Mouse (Mus musculus) heart, embryonic 16.5 days (tissue): ENCODE measurements around the gene Atg4d. TPM values are rescaled to one million over a fixed set of nuclear protein-coding genes. Genes with fewer than 3 reads are reported as not detected.

ENCODE experiments used
- ATAC-seq: fragments of 200-750 bp; cut with Nextera tagmentation; replicated peaks from 2 replicates; pipeline ENCODE4 v1.8.0; 2017; ENCODE audit warnings: moderate number of reproducible peaks; ENCODE audit not compliant: insufficient read depth, low FRiP score; ENCODE audit errors: extremely low read depth
- H3K27ac ChIP-seq: fragments of 300-500 bp; sonication (generic); 2 replicates; pipeline ENCODE4 v1.5.1; 2014; ENCODE audit warnings: mild to moderate bottlenecking, low read length, control low read depth, moderate library complexity
- H3K27me3 ChIP-seq: fragments of 300-500 bp; sonication (generic); 2 replicates; pipeline ENCODE4 v1.6.1; 2014; ENCODE audit warnings: low read length, mixed read lengths; ENCODE audit not compliant: control insufficient read depth, insufficient read depth
- H3K36me3 ChIP-seq: fragments of 300-500 bp; sonication (generic); 2 replicates; pipeline ENCODE4 v1.6.1; 2014; ENCODE audit not compliant: control insufficient read depth, insufficient read depth
- H3K4me1 ChIP-seq: fragments of 300-500 bp; sonication (generic); 2 replicates; pipeline ENCODE4 v1.6.1; 2014; ENCODE audit warnings: low read length, mixed read lengths; ENCODE audit not compliant: control insufficient read depth, insufficient read depth
- H3K4me2 ChIP-seq: fragments of 300-500 bp; sonication (generic); 2 replicates; pipeline ENCODE4 v1.6.1; 2014; ENCODE audit warnings: low read depth, mild to moderate bottlenecking, control low read depth, low read length
- H3K4me3 ChIP-seq: fragments of 300-500 bp; sonication (generic); 2 replicates; pipeline ENCODE4 v1.5.1; 2014; ENCODE audit warnings: mild to moderate bottlenecking, control low read depth, low read length
- H3K9ac ChIP-seq: fragments of 300-500 bp; sonication (generic); 2 replicates; pipeline ENCODE4 v1.6.1; 2014; ENCODE audit warnings: low read length, control low read depth
- H3K9me3 ChIP-seq: fragments of 300-500 bp; sonication (generic); replicated peaks from 2 replicates; pipeline ENCODE4 v1.6.1; 2016; ENCODE audit warnings: low read length; ENCODE audit not compliant: control insufficient read depth
- WGBS: fragments of 180-500 bp; shearing (Covaris S2); extraction: QIAGEN DNeasy Blood & Tissue Kit; methylation state at CpG from one replicate; pipeline ENCODE4 v1.1.7; 2014; 5-methylcytosine and 5-hydroxymethylcytosine counted together
- polyA plus RNA-seq: library from polyadenylated mRNA; unstranded; fragments of >200 nt; fragmentation: Nextera tagmentation; extraction: Ambion mirVana; gene quantifications from 2 replicates; pipeline ENCODE4 v1.2.1, GENCODE M21; 2015

The Atg4d gene
- polyA plus RNA-seq, 1 experiment from 2014 or later = 58.8 TPM

- ATAC-seq = no peak
- no peak overlapping the region for H3K27ac ChIP-seq
- H3K4me1 ChIP-seq = peaks cover 2% of the 10 kb centered on the region; the same call in 1 of the 2 replicates
- WGBS = 64% methylated on average over 15 of the region's 15 CpGs
- peaks cover 7% of the 10 kb centered on the region for H3K27me3 ChIP-seq
- H3K9me3 ChIP-seq = no peaks in the 10 kb centered on the region
- H3K4me2 ChIP-seq = no peak overlapping the region
- no peak overlapping the region for H3K9ac ChIP-seq
- H3K4me3 ChIP-seq = no peak overlapping the region
- H3K36me3 ChIP-seq = no peaks in the 10 kb centered on the region
These were observed 44.2 kb downstream of the Atg4d start for GRCm38 (mm10) chr9:21309150-21309741.

GRCm38 (mm10) chr9:21311695-21312094 is 46.6 kb downstream of the Atg4d start:
- Histone ChIP-seq H3K9ac (no peak overlapping the region), H3K4me3 (peak overlapping the region; percentile 29), H3K9me3 (no peaks in the 10 kb centered on the region), H3K27me3 (peaks cover 7% of the 10 kb centered on the region), H3K4me1 (peaks cover 2% of the 10 kb centered on the region; the same call in 1 of the 2 replicates), H3K4me2 (no peak overlapping the region), H3K36me3 (no peaks in the 10 kb centered on the region), H3K27ac (no peak overlapping the region)
- no peak for ATAC-seq
- 29% methylated on average over 7 of the region's 7 CpGs for WGBS

GRCm38 (mm10) chr9:21312134-21312533 is 47.0 kb downstream of the Atg4d start, which contains the start of gene Ap1m2:
Gene Ap1m2, minus strand, starts transcription at chr9:21312337.
- no peaks in the 10 kb centered on the region for H3K36me3 ChIP-seq
- no peak within 1 kb of the TSS for H3K9ac ChIP-seq
- H3K4me1 ChIP-seq = peaks cover 2% of the 10 kb centered on the region; the same call in 1 of the 2 replicates
- H3K27me3 ChIP-seq = peaks cover 7% of the 10 kb centered on the region
- H3K4me2 ChIP-seq = no peak within 1 kb of the TSS
- H3K27ac ChIP-seq = no peak within 1 kb of the TSS
- peak within 1 kb of the TSS; percentile 29 for H3K4me3 ChIP-seq
- 14% methylated on average over 35 of the region's 35 CpGs for WGBS
- no peaks in the 10 kb centered on the region for H3K9me3 ChIP-seq
- no peak for ATAC-seq

GRCm38 (mm10) chr9:21313394-21313793 is 48.3 kb downstream of the Atg4d start:
- 7% methylated on average over 11 of the region's 11 CpGs for WGBS
- Histone ChIP-seq H3K4me2 (no peak overlapping the region), H3K9ac (no peak overlapping the region), H3K27ac (no peak overlapping the region), H3K27me3 (peaks cover 7% of the 10 kb centered on the region), H3K36me3 (no peaks in the 10 kb centered on the region), H3K9me3 (no peaks in the 10 kb centered on the region), H3K4me3 (no peak overlapping the region), H3K4me1 (peaks cover 2% of the 10 kb centered on the region; the same call in 1 of the 2 replicates)
- ATAC-seq = peak; percentile 80

GRCm38 (mm10) chr9:21314367-21315140 is 49.5 kb downstream of the Atg4d start:
- no peaks in the 10 kb centered on the region for H3K36me3 ChIP-seq
- peaks cover 7% of the 10 kb centered on the region for H3K27me3 ChIP-seq
- no peak overlapping the region for H3K27ac ChIP-seq
- H3K4me1 ChIP-seq = peaks cover 2% of the 10 kb centered on the region; the same call in 1 of the 2 replicates
- ATAC-seq = no peak
- H3K9me3 ChIP-seq = no peaks in the 10 kb centered on the region; the same call in 1 of the 2 replicates
- H3K9ac ChIP-seq = no peak overlapping the region
- H3K4me2 ChIP-seq = no peak overlapping the region
- H3K4me3 ChIP-seq = no peak overlapping the region
- 80% methylated on average over 9 of the region's 9 CpGs for WGBS

- Histone ChIP-seq H3K9ac (no peak overlapping the region), H3K4me2 (no peak overlapping the region), H3K4me3 (no peak overlapping the region), H3K27ac (no peak overlapping the region), H3K9me3 (no peaks in the 10 kb centered on the region; the same call in 1 of the 2 replicates), H3K27me3 (peaks cover 7% of the 10 kb centered on the region), H3K36me3 (no peaks in the 10 kb centered on the region), H3K4me1 (peaks cover 4% of the 10 kb centered on the region)
- WGBS = 49% methylated on average over 5 of the region's 5 CpGs
- ATAC-seq = no peak
These were observed 50.3 kb downstream of the Atg4d start for GRCm38 (mm10) chr9:21315421-21315820.

GRCm38 (mm10) chr9:21316696-21317095 is 51.6 kb downstream of the Atg4d start:
- no peak for ATAC-seq
- Histone ChIP-seq H3K27me3 (peaks cover 7% of the 10 kb centered on the region), H3K4me2 (no peak overlapping the region), H3K9ac (no peak overlapping the region), H3K27ac (no peak overlapping the region), H3K9me3 (no peaks in the 10 kb centered on the region; the same call in 1 of the 2 replicates), H3K4me1 (peaks cover 11% of the 10 kb centered on the region), H3K4me3 (no peak overlapping the region), H3K36me3 (no peaks in the 10 kb centered on the region)
- 74% methylated on average over 7 of the region's 7 CpGs for WGBS

- ATAC-seq = no peak
- Histone ChIP-seq H3K4me3 (no peak overlapping the region), H3K27ac (no peak overlapping the region), H3K4me1 (peaks cover 21% of the 10 kb centered on the region), H3K9ac (no peak overlapping the region), H3K9me3 (no peaks in the 10 kb centered on the region; the same call in 1 of the 2 replicates), H3K36me3 (no peaks in the 10 kb centered on the region), H3K27me3 (no peaks in the 10 kb centered on the region), H3K4me2 (no peak overlapping the region)
- 83% methylated on average over 6 of the region's 6 CpGs for WGBS
These were observed 53.7 kb downstream of the Atg4d start for GRCm38 (mm10) chr9:21318792-21319191.

- no peak overlapping the region for H3K4me2 ChIP-seq
- no peak overlapping the region for H3K9ac ChIP-seq
- no peak overlapping the region for H3K27ac ChIP-seq
- no peaks in the 10 kb centered on the region for H3K27me3 ChIP-seq
- H3K4me3 ChIP-seq = no peak overlapping the region
- WGBS = 95% methylated on average over 4 of the region's 4 CpGs
- peaks cover 24% of the 10 kb centered on the region for H3K4me1 ChIP-seq
- ATAC-seq = no peak
- no peaks in the 10 kb centered on the region for H3K36me3 ChIP-seq
- H3K9me3 ChIP-seq = no peaks in the 10 kb centered on the region; the same call in 1 of the 2 replicates
These were observed 54.4 kb downstream of the Atg4d start for GRCm38 (mm10) chr9:21319503-21319902.
